Mouse (Mus musculus) bone marrow macrophage, adult 2 months (primary cell): ENCODE measurements around the gene Fer1l5. TPM values are rescaled to one million over a fixed set of nuclear protein-coding genes. Genes with fewer than 3 reads are reported as not detected.

ENCODE experiments used
- H3K27ac ChIP-seq: 2 replicates; pipeline ENCODE4 v1.5.1; 2012; ENCODE audit warnings: low read depth, low read length; ENCODE audit not compliant: insufficient read depth
- H3K4me1 ChIP-seq: 2 replicates; pipeline ENCODE4 v1.6.1; 2012; ENCODE audit warnings: low read length; ENCODE audit not compliant: control insufficient read depth, insufficient read depth
- H3K4me3 ChIP-seq: 2 replicates; pipeline ENCODE4 v1.5.1; 2012; ENCODE audit warnings: mild to moderate bottlenecking, low read length, moderate library complexity; ENCODE audit not compliant: insufficient read depth
- CTCF ChIP-seq: IDR thresholded peaks from 2 replicates; pipeline ENCODE4 v1.5.1; 2012; ENCODE audit warnings: low read depth, mild to moderate bottlenecking, low read length, moderate library complexity
- POLR2A ChIP-seq: IDR thresholded peaks from 2 replicates; pipeline ENCODE4 v1.6.1; 2012; ENCODE audit warnings: mild to moderate bottlenecking, low read depth, low read length, borderline replicate concordance
- polyA plus RNA-seq: library from polyadenylated mRNA; stranded (reverse); fragments of >200 nt; gene quantifications from 2 replicates; pipeline ENCODE4 v1.2.4, GENCODE M21; 2012; ENCODE audit not compliant: missing spikeins, insufficient read depth, insufficient read length

Gene Fer1l5
- polyA plus RNA-seq: not detected in 2 replicates

GRCm38 (mm10) chr1:36371934-36372845, at the start of gene Fer1l5:
Fer1l5 (plus strand) TSS chr1:36372291.
- Histone ChIP-seq H3K27ac (no peak within 1 kb of the TSS), H3K4me1 (peaks cover 11% of the 10 kb centered on the region), H3K4me3 (no peak within 1 kb of the TSS)
- TF ChIP-seq CTCF: no peak
- no peak for TF ChIP-seq POLR2A

- TF ChIP-seq POLR2A (no peak), CTCF (no peak)
- Histone ChIP-seq H3K4me3 (no peak overlapping the region), H3K4me1 (peaks cover 14% of the 10 kb centered on the region), H3K27ac (no peak overlapping the region)
These were observed 49.0 kb upstream of the Fer1l5 start for GRCm38 (mm10) chr1:36323076-36323475.

- Histone ChIP-seq H3K4me1 (peaks cover 14% of the 10 kb centered on the region), H3K27ac (no peak overlapping the region), H3K4me3 (no peak overlapping the region)
- TF ChIP-seq CTCF (no peak), POLR2A (no peak)
These were observed 48.2 kb upstream of the Fer1l5 start for GRCm38 (mm10) chr1:36323746-36324448.

GRCm38 (mm10) chr1:36325900-36326321, 46.2 kb upstream of the Fer1l5 start:
- peaks cover 14% of the 10 kb centered on the region for H3K4me1 ChIP-seq
- H3K27ac ChIP-seq: no peak overlapping the region
- no peak overlapping the region for H3K4me3 ChIP-seq
- no peak for TF ChIP-seq POLR2A
- TF ChIP-seq CTCF: no peak

- H3K27ac ChIP-seq: no peak overlapping the region
- TF ChIP-seq POLR2A (no peak), CTCF (no peak)
- H3K4me1 ChIP-seq: peaks cover 14% of the 10 kb centered on the region
- H3K4me3 ChIP-seq: no peak overlapping the region
These were observed 45.3 kb upstream of the Fer1l5 start for GRCm38 (mm10) chr1:36326815-36327214.

DNA sequence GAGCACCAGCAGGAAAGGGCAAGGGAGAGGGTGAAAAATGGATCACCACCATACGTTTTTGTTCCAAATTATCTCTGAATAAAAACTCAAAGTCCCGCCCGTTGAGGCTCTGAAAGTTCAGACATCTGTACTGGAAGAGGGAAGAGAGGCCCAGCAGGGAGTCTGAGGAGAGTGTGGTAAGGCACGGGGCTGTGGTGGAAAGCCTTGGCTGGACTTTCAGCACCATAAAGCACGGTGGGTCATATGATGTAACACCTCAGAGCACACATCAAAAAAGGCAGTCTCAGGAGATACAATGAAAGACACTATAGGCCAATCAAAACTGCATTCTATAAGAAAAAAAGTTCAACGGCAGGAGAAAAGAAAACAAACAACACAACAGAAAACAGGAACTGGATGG, 40.3 kb upstream of the Fer1l5 start:
- H3K4me1 ChIP-seq: peaks cover 4% of the 10 kb centered on the region
- no peak overlapping the region for H3K27ac ChIP-seq
- H3K4me3 ChIP-seq: no peak overlapping the region
- TF ChIP-seq POLR2A (no peak), CTCF (no peak)

DNA sequence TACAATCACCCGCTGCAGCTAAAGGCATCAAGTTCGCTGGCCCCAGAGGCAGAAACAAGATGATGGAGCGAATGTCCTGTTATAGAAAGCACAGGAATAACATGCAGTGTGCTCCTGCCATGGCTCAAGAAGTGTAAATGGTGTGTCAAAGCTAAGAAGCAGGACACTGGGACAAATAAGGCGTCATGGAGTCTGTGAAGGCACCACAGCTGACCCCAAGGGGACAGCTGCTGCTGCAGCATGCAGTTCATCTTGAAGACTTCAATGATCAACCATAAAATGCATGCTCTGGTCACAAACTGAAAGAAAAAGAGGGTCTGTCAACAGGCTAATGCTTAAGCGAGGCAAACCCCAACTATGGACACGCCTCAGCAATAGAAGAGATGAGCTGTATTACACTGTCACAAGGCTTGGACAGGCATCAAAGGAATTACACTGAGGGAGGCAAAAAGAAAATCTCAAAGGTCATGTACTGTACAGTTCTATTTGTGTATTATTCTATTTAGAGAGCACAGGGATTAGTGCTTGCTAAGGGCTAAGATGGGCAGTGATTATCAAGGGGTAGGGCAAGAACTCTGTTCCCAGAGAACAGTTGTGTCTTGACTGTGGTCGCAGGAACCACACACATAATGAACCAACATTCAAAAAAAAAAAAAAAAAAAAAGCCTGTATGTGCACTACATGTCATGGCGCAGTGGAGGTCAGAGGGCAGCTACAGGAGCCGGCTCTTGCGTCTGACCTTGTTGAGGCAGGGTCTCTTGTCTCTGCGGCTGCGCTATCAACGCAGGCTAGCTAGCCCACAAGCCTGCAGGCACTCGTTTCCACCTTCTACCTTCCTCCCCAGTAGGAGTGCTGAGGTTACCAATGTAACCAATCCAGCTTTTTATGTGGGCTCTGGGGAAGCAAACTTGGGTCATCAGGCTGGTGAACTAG, 38.9 kb upstream of the Fer1l5 start:
- Histone ChIP-seq H3K4me3 (no peak overlapping the region), H3K27ac (no peak overlapping the region), H3K4me1 (no peaks in the 10 kb centered on the region)
- TF ChIP-seq CTCF: no peak
- TF ChIP-seq POLR2A: no peak

DNA sequence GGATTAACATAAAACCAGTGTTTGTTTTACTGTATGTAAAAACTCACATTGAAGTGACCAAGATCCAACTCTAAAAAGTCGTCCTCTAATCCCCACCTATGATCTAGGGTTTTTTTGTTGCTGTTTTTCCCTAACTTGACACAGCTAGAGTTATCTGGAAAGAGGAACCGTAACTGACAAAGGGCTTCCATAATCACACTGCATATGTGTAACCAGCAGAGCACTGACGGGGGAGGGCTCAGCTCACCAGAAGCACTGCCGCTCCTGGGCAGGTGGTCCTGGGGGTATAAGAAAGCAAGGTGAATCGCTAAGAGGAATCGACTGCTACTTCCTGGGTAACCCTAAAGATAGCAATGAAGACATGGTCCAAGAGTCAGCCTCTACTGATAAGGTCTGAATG, 29.5 kb upstream of the Fer1l5 start:
- Histone ChIP-seq H3K27ac (no peak overlapping the region), H3K4me3 (no peak overlapping the region), H3K4me1 (no peaks in the 10 kb centered on the region)
- TF ChIP-seq POLR2A: no peak

GRCm38 (mm10) chr1:36352351-36352750, 19.7 kb upstream of the Fer1l5 start:
- no peak for TF ChIP-seq CTCF
- TF ChIP-seq POLR2A: no peak
- no peaks in the 10 kb centered on the region; the same call in 1 of the 2 replicates for H3K4me1 ChIP-seq
- no peak overlapping the region for H3K27ac ChIP-seq
- H3K4me3 ChIP-seq: no peak overlapping the region
